Mouse (Mus musculus) olfactory bulb, adult 2 months (tissue): Measurements from ENCODE around the gene Rps16. TPM values are rescaled to one million over a fixed set of nuclear protein-coding genes. Genes with fewer than 3 reads are reported as not detected.

Source experiments
- H3K27ac ChIP-seq: fragments of 200-500 bp; 2 replicates; pipeline ENCODE4 v1.5.1; 2012; ENCODE audit warnings: low read depth, low read length; ENCODE audit not compliant: insufficient read depth
- H3K4me1 ChIP-seq: fragments of 200-500 bp; 2 replicates; pipeline ENCODE4 v1.6.1; 2012; ENCODE audit warnings: low read length; ENCODE audit not compliant: control insufficient read depth, insufficient read depth
- H3K4me3 ChIP-seq: fragments of 200-500 bp; 2 replicates; pipeline ENCODE4 v1.5.1; 2012; ENCODE audit warnings: mild to moderate bottlenecking, low read depth, low read length, moderate library complexity; ENCODE audit not compliant: insufficient read depth
- CTCF ChIP-seq: fragments of 200-500 bp; IDR thresholded peaks from 2 replicates; pipeline ENCODE4 v1.5.1; 2012; ENCODE audit warnings: low read depth, mild to moderate bottlenecking, low read length, moderate library complexity; ENCODE audit not compliant: insufficient read depth
- POLR2A ChIP-seq: fragments of 200-500 bp; IDR thresholded peaks from 2 replicates; pipeline ENCODE4 v1.6.1; 2012; ENCODE audit warnings: mild to moderate bottlenecking, low read depth, low read length, moderate library complexity; ENCODE audit not compliant: insufficient read depth
- WGBS: fragments of 180-500 bp; shearing (Covaris S2); methylation state at CpG from one replicate; pipeline ENCODE4 v1.1.7; 2018; 5-methylcytosine and 5-hydroxymethylcytosine counted together
- polyA plus RNA-seq: library from polyadenylated mRNA; stranded (reverse); fragments of >200 nt; gene quantifications from 2 replicates; pipeline ENCODE4 v1.2.4, GENCODE M21; 2012; ENCODE audit warnings: low replicate concordance; ENCODE audit not compliant: missing spikeins, insufficient read depth, insufficient read length

The Rps16 gene
- polyA plus RNA-seq, 1 experiment: not detected

- Histone ChIP-seq H3K27ac (no peak overlapping the region), H3K4me3 (no peak overlapping the region), H3K4me1 (no peaks in the 10 kb centered on the region; the same call in 1 of the 2 replicates)
- 10% methylated on average over 5 of the region's 5 CpGs for WGBS
- TF ChIP-seq CTCF: no peak
- no peak for TF ChIP-seq POLR2A
These were observed 7.5 kb downstream of the Rps16 start for GRCm38 (mm10) chr7:28357984-28358383.

GRCm38 (mm10) chr7:28358431-28358830 is 8.0 kb downstream of the Rps16 start:
- no peak for TF ChIP-seq POLR2A
- no peak for TF ChIP-seq CTCF
- H3K4me1 ChIP-seq: no peaks in the 10 kb centered on the region; the same call in 1 of the 2 replicates
- no peak overlapping the region for H3K27ac ChIP-seq
- no peak overlapping the region for H3K4me3 ChIP-seq
- WGBS: 47% methylated on average over 7 of the region's 7 CpGs

- TF ChIP-seq POLR2A (no peak), CTCF (no peak)
- no peaks in the 10 kb centered on the region; the same call in 1 of the 2 replicates for H3K4me1 ChIP-seq
- no peak overlapping the region for H3K27ac ChIP-seq
- WGBS: 86% methylated on average over 10 of the region's 10 CpGs
- no peak overlapping the region for H3K4me3 ChIP-seq
These were observed 9.4 kb downstream of the Rps16 start for GRCm38 (mm10) chr7:28359854-28360253.

GRCm38 (mm10) chr7:28360291-28360690 is 9.8 kb downstream of the Rps16 start:
- Histone ChIP-seq H3K27ac (no peak overlapping the region), H3K4me3 (no peak overlapping the region), H3K4me1 (no peaks in the 10 kb centered on the region; the same call in 1 of the 2 replicates)
- no peak for TF ChIP-seq POLR2A
- TF ChIP-seq CTCF: no peak
- WGBS: 93% methylated on average over 6 of the region's 6 CpGs

GRCm38 (mm10) chr7:28361647-28362341 is 11.3 kb downstream of the Rps16 start:
- no peaks in the 10 kb centered on the region; the same call in 1 of the 2 replicates for H3K4me1 ChIP-seq
- TF ChIP-seq POLR2A: no peak
- no peak for TF ChIP-seq CTCF
- WGBS: 94% methylated on average over 20 of the region's 20 CpGs

GRCm38 (mm10) chr7:28362441-28363060 is 12.1 kb downstream of the Rps16 start:
- Histone ChIP-seq H3K4me1 (no peaks in the 10 kb centered on the region), H3K4me3 (no peak overlapping the region), H3K27ac (no peak overlapping the region)
- 86% methylated on average over 16 of the region's 16 CpGs for WGBS
- TF ChIP-seq POLR2A: no peak
- no peak for TF ChIP-seq CTCF

More at GRCm38 (mm10) chr7:28361647-28362341, 11.3 kb downstream of the Rps16 start:
- no peak overlapping the region for H3K4me3 ChIP-seq
- no peak overlapping the region for H3K27ac ChIP-seq

GRCm38 (mm10) chr7:28367663-28368275 is 17.3 kb downstream of the Rps16 start:
- no peak overlapping the region for H3K27ac ChIP-seq
- WGBS: 85% methylated on average over 16 of the region's 16 CpGs
- peaks cover 10% of the 10 kb centered on the region for H3K4me1 ChIP-seq
- no peak overlapping the region for H3K4me3 ChIP-seq
- TF ChIP-seq POLR2A (no peak), CTCF (no peak)

GRCm38 (mm10) chr7:28368276-28368920 is 17.9 kb downstream of the Rps16 start:
- Histone ChIP-seq H3K4me3 (no peak overlapping the region), H3K27ac (no peak overlapping the region), H3K4me1 (peaks cover 12% of the 10 kb centered on the region)
- WGBS: 90% methylated on average over 16 of the region's 16 CpGs
- TF ChIP-seq POLR2A: no peak
- no peak for TF ChIP-seq CTCF

GRCm38 (mm10) chr7:28370051-28370450 is 19.6 kb downstream of the Rps16 start:
- TF ChIP-seq CTCF: no peak
- no peak for TF ChIP-seq POLR2A
- Histone ChIP-seq H3K27ac (no peak overlapping the region), H3K4me3 (no peak overlapping the region), H3K4me1 (peaks cover 12% of the 10 kb centered on the region)
- 89% methylated on average over 14 of the region's 14 CpGs for WGBS
